Mouse (Mus musculus): ENCODE measurements around the gene Mrpl30. TPM values are rescaled to one million over a fixed set of nuclear protein-coding genes. Genes with fewer than 3 reads are reported as not detected.

Mrpl30 gene
- polyA plus RNA-seq, 1 experiment = 19.0 TPM

DNA sequence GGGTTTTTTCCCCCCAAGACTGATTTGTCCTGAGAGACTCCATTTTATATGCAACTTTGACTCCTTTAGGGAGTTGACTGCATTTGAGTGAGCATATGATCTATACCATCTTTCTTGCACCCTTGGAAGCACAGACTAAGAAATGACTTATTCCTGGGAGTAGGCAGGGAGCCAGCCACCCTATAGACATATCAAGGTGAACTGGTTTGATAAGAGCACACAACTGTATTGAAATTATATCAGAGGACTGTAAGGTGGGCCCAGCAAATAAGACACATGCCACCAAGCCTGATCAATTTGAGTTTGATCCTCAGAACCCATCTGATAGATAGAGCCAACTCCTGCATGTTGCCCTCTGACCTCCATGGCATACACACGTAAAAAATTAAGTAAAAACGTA is 20.9 kb upstream of the Mrpl30 start:
- H3K4me1 ChIP-seq = peaks cover 70% of the 10 kb centered on the region
- no peak for TF ChIP-seq FLI1 (IDR thresholded peaks at IDR 0.05; ENCODE audit: low read length)
- no peak for TF ChIP-seq GATA1 (IDR thresholded peaks at IDR 0.05; ENCODE audit: borderline replicate concordance, low read length)
- H3K9me3 ChIP-seq = no peaks in the 10 kb centered on the region
- H3K4me3 ChIP-seq (replicated peaks) = peak overlapping the region; percentile 89
- H3K27me3 ChIP-seq (replicated peaks) = no peaks in the 10 kb centered on the region
- H3K36me3 ChIP-seq (replicated peaks; ENCODE audit: low read length) = peaks cover 5% of the 10 kb centered on the region

DNA sequence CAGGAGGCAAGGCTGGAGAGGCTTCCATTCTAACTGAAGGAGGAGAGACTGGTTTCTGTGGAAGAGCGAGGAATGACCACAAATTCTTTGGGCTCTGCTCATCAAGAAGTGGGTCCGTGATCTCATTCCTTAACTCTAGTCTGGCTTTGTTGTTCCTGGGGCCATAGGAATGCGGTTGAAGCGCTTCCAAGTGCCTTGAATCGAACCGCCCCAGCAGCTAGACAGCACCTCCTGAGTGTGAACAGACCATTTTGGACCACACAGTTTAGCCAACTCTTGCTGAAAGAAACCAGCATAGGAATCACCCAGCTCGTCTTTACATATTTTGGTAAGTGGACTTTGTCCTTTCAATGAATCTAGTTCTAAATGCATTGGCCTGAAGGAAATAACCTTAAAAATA is 18.6 kb upstream of the Mrpl30 start, which contains the start of gene Lipt1:
Gene Lipt1, plus strand, starts transcription at position 35 of the 400 bp plus-strand sequence.
- Histone ChIP-seq H3K27me3 (replicated peaks) (no peaks in the 10 kb centered on the region), H3K36me3 (replicated peaks; ENCODE audit: low read length) (peaks cover 25% of the 10 kb centered on the region), H3K9me3 (peaks cover 8% of the 10 kb centered on the region), H3K4me3 (replicated peaks) (peak within 1 kb of the TSS; percentile 92), H3K4me1 (peaks cover 57% of the 10 kb centered on the region)
- TF ChIP-seq GATA1 (IDR thresholded peaks at IDR 0.05; ENCODE audit: borderline replicate concordance, low read length) (no peak), FLI1 (IDR thresholded peaks at IDR 0.05; ENCODE audit: low read length) (no peak)

DNA sequence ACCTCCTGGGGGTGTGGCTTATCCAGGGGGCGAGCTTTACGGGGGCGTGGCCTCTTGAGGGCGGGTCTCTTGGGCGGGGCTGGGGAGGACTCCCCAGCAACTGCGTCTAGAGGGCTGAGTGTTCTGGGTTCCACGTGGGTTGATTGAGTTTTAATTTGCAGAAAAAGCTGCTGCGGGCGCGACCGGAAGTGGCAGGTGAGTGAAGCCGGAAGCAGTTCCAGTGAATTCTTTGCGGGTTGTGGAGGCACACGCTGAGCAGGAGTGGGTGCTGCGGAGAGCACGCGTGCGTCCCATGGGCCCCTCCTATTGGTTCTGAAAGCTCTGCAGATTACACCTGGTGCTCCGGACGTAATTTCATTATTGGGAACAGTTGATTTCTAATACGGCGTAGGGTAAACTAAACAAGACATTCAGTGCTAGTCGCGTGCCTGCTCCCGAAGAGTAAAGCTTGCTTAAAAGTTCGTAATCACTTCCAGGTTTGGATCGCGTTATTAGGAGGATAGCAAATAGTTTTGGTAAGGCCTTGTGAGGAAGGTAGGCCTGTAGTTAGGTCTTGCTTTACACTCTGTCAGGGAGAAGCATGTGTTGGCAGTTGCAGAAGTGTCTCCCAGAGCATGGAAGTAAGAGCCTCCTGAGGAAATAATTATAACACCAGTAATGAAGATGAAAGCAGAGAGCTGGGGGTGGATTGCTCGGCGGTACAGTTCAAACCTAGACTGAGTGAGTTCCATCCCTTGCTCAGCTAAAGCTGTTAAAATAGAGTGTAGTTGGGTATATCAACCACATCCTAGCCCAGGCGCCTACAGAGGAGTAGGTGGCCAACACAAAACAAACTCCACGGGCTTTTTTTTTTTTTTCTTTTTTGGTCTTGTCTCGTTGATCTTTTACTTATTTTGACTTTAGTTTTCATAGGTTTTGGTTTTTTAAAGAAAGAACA is 17.9 kb upstream of the Mrpl30 start:
- Histone ChIP-seq H3K4me3 (replicated peaks) (peak overlapping the region; percentile 92), H3K36me3 (replicated peaks; ENCODE audit: low read length) (peaks cover 32% of the 10 kb centered on the region), H3K27me3 (replicated peaks) (no peaks in the 10 kb centered on the region), H3K9me3 (peaks cover 8% of the 10 kb centered on the region), H3K4me1 (peaks cover 57% of the 10 kb centered on the region)
- TF ChIP-seq GATA1 (IDR thresholded peaks at IDR 0.05; ENCODE audit: borderline replicate concordance, low read length) = no peak
- no peak for TF ChIP-seq FLI1 (IDR thresholded peaks at IDR 0.05; ENCODE audit: low read length)

DNA sequence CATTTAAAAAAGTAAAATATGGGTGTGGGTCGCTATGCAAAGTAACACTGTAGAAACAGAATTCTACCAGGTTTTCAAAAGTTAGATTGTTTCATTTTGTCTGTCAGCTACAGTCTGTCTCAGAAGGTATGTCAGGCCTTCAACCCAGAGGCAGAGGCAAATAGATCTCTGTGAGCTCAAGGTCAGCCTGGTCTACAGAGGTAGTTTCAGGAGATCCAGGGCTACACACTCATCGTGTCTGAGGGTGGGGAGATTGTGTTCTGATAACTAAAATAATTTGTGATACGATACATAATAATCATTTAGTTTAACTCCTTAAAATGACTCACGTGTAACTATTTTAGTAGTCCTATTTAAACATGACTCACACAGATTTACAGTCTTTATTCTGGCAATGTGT is 17.1 kb upstream of the Mrpl30 start:
- peak overlapping the region; percentile 56 for H3K4me3 ChIP-seq (replicated peaks)

DNA sequence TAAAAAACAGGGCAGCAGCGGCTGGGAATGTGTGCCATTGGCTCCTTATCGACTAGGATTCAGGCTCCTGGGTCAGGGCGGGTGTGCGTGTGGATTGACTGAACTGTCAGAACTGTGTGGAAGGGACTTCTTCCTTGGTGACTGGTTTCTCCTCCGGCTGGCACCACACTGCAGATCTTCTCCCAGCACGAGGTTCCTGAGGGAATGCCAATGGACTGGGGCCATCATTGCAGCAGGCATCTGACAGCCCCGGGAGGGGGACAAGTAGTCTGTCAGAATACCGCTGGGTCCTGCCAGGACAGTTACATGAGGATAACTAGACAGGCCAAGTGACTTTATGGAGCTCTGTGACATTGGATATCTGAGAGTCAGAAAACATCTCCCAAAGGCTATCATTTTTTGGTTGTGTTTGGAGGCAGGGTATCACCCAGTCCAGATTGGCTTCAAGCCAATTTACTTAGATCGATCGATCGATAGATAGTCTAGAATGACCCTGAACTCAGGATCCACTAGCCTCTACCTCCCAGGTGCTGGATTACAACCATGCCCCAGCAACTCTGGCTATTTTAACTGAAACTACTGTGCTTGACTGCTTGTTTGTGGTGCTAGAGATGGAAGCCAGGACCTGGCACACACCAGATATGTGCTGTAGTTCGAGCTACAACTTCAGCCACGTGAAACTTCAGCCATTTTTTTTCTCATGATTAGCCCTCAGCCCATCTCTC is 12.4 kb upstream of the Mrpl30 start:
- H3K9me3 ChIP-seq = peaks cover 8% of the 10 kb centered on the region

More for the DNA sequence above, 17.1 kb upstream of the Mrpl30 start:
- Histone ChIP-seq H3K27me3 (replicated peaks) (no peaks in the 10 kb centered on the region), H3K4me1 (peaks cover 50% of the 10 kb centered on the region), H3K9me3 (peaks cover 8% of the 10 kb centered on the region), H3K36me3 (replicated peaks; ENCODE audit: low read length) (peaks cover 40% of the 10 kb centered on the region)
- no peak for TF ChIP-seq GATA1 (IDR thresholded peaks at IDR 0.05; ENCODE audit: borderline replicate concordance, low read length)
- TF ChIP-seq FLI1 (IDR thresholded peaks at IDR 0.05; ENCODE audit: low read length) = no peak

DNA sequence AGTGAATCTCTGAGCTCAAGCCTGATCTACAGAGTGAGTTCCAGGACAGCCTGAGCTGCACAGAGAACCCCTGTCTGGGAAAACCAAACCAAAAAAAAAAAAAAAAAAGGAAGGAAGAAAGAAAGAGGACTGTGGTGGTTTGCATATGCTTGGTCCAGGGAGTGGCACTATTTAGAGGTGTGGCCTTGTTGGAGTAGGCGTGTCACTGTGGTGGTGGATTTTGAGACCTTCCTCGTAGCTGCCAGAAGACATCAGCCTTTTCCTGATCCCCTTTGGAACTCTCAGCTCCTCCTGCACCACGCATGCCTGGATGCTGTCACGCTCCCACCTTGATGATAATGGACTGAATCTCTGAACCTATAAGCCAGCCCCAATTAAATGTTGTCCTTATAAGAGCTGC is 6.9 kb upstream of the Mrpl30 start:
- Histone ChIP-seq H3K4me1 (peaks cover 17% of the 10 kb centered on the region), H3K27me3 (replicated peaks) (no peaks in the 10 kb centered on the region), H3K4me3 (replicated peaks) (no peak overlapping the region), H3K9me3 (no peaks in the 10 kb centered on the region), H3K36me3 (replicated peaks; ENCODE audit: low read length) (peaks cover 82% of the 10 kb centered on the region)
- TF ChIP-seq FLI1 (IDR thresholded peaks at IDR 0.05; ENCODE audit: low read length) (no peak), GATA1 (IDR thresholded peaks at IDR 0.05; ENCODE audit: borderline replicate concordance, low read length) (no peak)

More for the DNA sequence above, 12.4 kb upstream of the Mrpl30 start:
- peaks cover 6% of the 10 kb centered on the region; the same call in 1 of the 2 replicates for H3K4me1 ChIP-seq
- no peaks in the 10 kb centered on the region for H3K27me3 ChIP-seq (replicated peaks)
- peaks cover 86% of the 10 kb centered on the region for H3K36me3 ChIP-seq (replicated peaks; ENCODE audit: low read length)
- no peak overlapping the region for H3K4me3 ChIP-seq (replicated peaks)
- TF ChIP-seq GATA1 (IDR thresholded peaks at IDR 0.05; ENCODE audit: borderline replicate concordance, low read length) (no peak), FLI1 (IDR thresholded peaks at IDR 0.05; ENCODE audit: low read length) (no peak)

DNA sequence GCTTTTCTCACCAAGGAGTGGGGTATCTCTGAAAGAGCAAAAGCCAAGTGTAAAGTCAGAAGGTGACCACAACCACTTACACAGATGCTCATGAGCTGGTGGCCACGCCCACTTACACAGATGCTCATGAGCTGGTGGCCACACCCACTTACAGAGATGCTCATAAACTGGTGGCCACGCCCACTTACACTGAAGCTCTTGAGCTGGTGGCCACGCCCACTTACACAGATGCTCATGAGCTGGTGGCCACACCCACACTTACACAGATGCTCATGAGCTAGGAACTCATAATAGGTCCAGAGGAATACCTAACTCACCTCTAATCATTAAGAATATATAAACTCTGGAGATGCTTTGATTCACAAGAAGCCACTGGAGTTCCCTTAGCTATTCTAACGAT is 5.8 kb upstream of the Mrpl30 start:
- H3K4me3 ChIP-seq (replicated peaks) = no peak overlapping the region
- TF ChIP-seq GATA1 (IDR thresholded peaks at IDR 0.05; ENCODE audit: borderline replicate concordance, low read length) = no peak
- TF ChIP-seq FLI1 (IDR thresholded peaks at IDR 0.05; ENCODE audit: low read length) = no peak
- H3K36me3 ChIP-seq (replicated peaks; ENCODE audit: low read length) = peaks cover 73% of the 10 kb centered on the region
- no peaks in the 10 kb centered on the region for H3K9me3 ChIP-seq
- peaks cover 27% of the 10 kb centered on the region for H3K4me1 ChIP-seq
- no peaks in the 10 kb centered on the region for H3K27me3 ChIP-seq (replicated peaks)

DNA sequence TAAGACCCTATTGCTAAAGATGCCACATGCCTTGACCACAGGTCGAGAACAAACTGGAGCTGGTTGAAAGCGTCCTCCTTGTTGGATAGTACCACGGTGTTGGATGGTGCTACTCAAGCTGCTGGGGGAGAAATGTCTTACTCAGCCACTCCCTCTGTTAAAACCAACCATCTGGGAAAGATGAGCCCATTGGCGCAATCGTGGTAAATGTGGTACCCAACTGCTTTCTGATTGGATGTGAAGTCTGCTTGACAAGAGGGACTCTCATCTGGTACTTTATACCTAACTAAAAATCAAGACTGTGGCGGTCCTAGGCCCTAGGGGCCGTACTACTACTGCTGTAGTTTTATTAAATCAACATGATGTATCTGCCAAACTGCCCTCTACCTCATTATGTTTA is 1.1 kb upstream of the Mrpl30 start:
- Histone ChIP-seq H3K4me1 (peaks cover 53% of the 10 kb centered on the region), H3K9me3 (no peaks in the 10 kb centered on the region), H3K36me3 (replicated peaks; ENCODE audit: low read length) (peaks cover 42% of the 10 kb centered on the region), H3K4me3 (replicated peaks) (peak overlapping the region; percentile 99), H3K27me3 (replicated peaks) (no peaks in the 10 kb centered on the region)
- no peak for TF ChIP-seq GATA1 (IDR thresholded peaks at IDR 0.05; ENCODE audit: borderline replicate concordance, low read length)
- no peak for TF ChIP-seq FLI1 (IDR thresholded peaks at IDR 0.05; ENCODE audit: low read length)

DNA sequence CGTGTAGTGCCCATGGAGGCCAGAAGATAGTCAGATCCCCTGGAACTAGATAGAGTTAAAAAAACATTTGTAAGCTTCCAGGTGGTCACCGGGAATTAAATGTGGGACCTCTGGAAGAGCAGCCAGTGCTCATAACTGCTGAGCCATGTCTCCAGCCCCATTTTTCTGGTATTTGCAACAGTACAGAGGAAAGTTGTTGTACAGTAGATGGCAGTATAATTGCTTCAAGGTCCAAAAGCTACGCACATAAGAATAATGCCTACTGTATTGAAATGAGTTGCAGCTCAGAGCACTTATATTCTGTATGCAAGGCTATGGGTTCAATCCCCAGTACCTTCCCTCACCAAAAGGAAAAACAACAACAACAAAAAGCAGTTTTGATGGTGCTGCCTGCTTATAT is 1.1 kb downstream of the Mrpl30 start:
- TF ChIP-seq GATA1 (IDR thresholded peaks at IDR 0.05; ENCODE audit: borderline replicate concordance, low read length) (no peak), FLI1 (IDR thresholded peaks at IDR 0.05; ENCODE audit: low read length) (no peak)
- H3K36me3 ChIP-seq (replicated peaks; ENCODE audit: low read length) = peaks cover 45% of the 10 kb centered on the region
- H3K9me3 ChIP-seq = no peaks in the 10 kb centered on the region
- peaks cover 53% of the 10 kb centered on the region for H3K4me1 ChIP-seq
- H3K4me3 ChIP-seq (replicated peaks) = peak overlapping the region; percentile 99
- no peaks in the 10 kb centered on the region for H3K27me3 ChIP-seq (replicated peaks)

Data from megakaryocyte, embryonic 14.5 days (primary cell).